Mouse (Mus musculus) embryonic facial prominence, embryonic 10.5 days (tissue): ENCODE data around the gene Msx1. TPM values are rescaled to one million over a fixed set of nuclear protein-coding genes. Genes with fewer than 3 reads are reported as not detected.

Source experiments
- polyA plus RNA-seq: library from polyadenylated mRNA; unstranded; fragments of >200 nt; fragmentation: Nextera tagmentation; extraction: Ambion mirVana; gene quantifications from 2 replicates; pipeline ENCODE4 v1.2.1, GENCODE M21; 2016

Msx1 gene
- polyA plus RNA-seq, 1 experiment from 2014 or later = 333 TPM

Other genes starting within 250 kb of the Msx1 start
- gene Stk32b, start 107.4 kb downstream of the Msx1 start, polyA plus RNA-seq = 0.57 and 0.62 TPM in 2 replicates
- gene Cytl1, start 89.1 kb downstream of the Msx1 start, polyA plus RNA-seq = 0.41 TPM in 2 replicates
- gene Stx18, start 214.2 kb upstream of the Msx1 start, polyA plus RNA-seq = 54.8 and 55.8 TPM in 2 replicates